Mouse (Mus musculus): ENCODE results near the gene Prss12.

DNA sequence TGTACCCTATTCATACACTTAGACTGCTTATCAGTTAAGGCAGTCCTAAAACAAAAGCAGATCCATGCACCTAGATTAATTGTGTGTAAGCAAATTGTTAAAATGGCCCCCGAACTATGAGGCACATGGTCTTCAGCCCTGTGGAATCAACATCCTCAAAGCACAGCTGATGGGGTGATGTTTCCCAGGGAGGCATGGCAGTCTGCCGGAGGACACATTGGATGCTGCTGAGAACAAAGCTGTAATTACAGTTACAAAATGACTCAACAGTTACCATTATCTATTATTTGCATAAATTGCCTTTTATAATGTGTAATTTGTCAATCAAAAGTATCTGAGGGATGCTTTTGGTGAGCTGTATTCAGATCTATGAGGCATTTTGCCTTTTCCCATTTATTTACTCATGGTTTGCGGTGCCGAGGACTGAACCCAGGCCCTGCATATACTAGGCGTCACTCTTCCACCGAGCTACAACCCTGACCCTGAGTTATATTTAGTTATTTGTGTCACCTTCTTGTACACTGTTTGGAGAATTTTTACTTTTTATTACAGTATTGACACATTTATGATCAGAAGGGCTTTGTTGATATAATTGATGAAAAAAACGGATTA is 108.6 kb downstream of the Prss12 start:
- no peak for TF ChIP-seq CTCF (IDR thresholded peaks at IDR 0.05; ENCODE audit: low read depth)
- no peak for TF ChIP-seq EP300 (optimal IDR thresholded peaks at IDR 0.05)
